Mouse (Mus musculus): ENCODE results near the gene Bmp4. TPM values are rescaled to one million over a fixed set of nuclear protein-coding genes. Genes with fewer than 3 reads are reported as not detected.

Bmp4 gene
- total and polyA plus RNA-seq, 3 experiments: 0.05 TPM; not detected in 2

- Histone ChIP-seq H3K36me3 (replicated peaks) (no peaks in the 10 kb centered on the region), H3K27me3 (ENCODE audit: insufficient read depth, low read length) (peaks cover 15% of the 10 kb centered on the region; the same call in 1 of the 2 replicates), H3K4me3 (ENCODE audit: low read depth, low read length) (no peak overlapping the region), H3K9me3 (replicated peaks) (no peaks in the 10 kb centered on the region), H3K4me1 (ENCODE audit: insufficient read depth, low read depth, low read length) (no peaks in the 10 kb centered on the region)
- no peak for TF ChIP-seq GATA1 (IDR thresholded peaks at IDR 0.05; ENCODE audit: borderline replicate concordance, low read length)
- TF ChIP-seq CTCF (IDR thresholded peaks at IDR 0.05; ENCODE audit: low read depth, low read length): no peak
- no peak for TF ChIP-seq GATA2 (IDR thresholded peaks at IDR 0.05; ENCODE audit: borderline replicate concordance, low read depth, low read length)
- no peak for TF ChIP-seq TAL1 (conservative IDR thresholded peaks at IDR 0.05; ENCODE audit: low read depth, low read length)
- TF ChIP-seq POLR2AphosphoS5 (IDR thresholded peaks at IDR 0.05; ENCODE audit: insufficient replicate concordance, low read depth, low read length): no peak
- no peak for DNase-seq (ENCODE audit: low spot score)
- no peak for ATAC-seq (ENCODE audit: extremely low read depth, insufficient number of reproducible peaks, low FRiP score, poor library complexity, severe bottlenecking)
These were observed 9.5 kb upstream of the Bmp4 start for GRCm38 (mm10) chr14:46399925-46400324.

DNA sequence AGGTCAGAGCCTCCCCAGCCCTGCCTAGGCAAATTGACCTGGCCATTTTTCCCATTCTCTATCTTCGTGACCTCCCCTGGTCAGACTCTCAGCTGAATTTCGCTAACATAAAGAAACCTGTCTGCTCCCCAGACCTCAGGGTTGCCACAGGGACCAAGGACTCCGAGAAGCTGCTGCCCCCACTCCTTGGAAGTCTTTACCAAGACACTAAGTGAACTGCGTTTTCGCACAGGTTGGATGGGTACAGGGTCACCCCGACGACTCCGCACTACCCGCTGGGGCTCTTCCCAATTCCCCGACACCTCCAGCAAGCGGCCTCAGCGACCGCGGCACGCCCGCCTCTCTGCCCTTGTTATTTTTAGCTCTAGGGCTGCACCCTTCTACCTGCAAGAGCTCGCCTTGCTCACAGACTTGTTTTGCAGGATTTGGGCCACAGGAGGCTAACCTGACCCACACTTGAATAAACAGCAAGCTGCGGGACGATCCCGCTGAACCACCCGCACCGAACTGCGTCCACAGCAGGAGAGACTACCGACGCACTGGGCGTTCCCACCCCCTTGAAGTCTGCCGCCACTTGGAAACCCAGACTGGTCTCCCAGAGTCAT lies 7.7 kb upstream of the Bmp4 start:
- no peaks in the 10 kb centered on the region for H3K36me3 ChIP-seq (replicated peaks)
- ATAC-seq (ENCODE audit: extremely low read depth, insufficient number of reproducible peaks, low FRiP score, poor library complexity, severe bottlenecking) (no peak), DNase-seq (ENCODE audit: low spot score) (no peak)
- no peaks in the 10 kb centered on the region for H3K9me3 ChIP-seq (replicated peaks)
- peaks cover 14% of the 10 kb centered on the region; the same call in 1 of the 2 replicates for H3K27me3 ChIP-seq (ENCODE audit: insufficient read depth, low read length)
- H3K4me3 ChIP-seq (ENCODE audit: low read depth, low read length): no peak overlapping the region
- H3K4me1 ChIP-seq (ENCODE audit: insufficient read depth, low read depth, low read length): no peaks in the 10 kb centered on the region
- TF ChIP-seq POLR2AphosphoS5 (IDR thresholded peaks at IDR 0.05; ENCODE audit: insufficient replicate concordance, low read depth, low read length): no peak
- no peak for TF ChIP-seq GATA1 (IDR thresholded peaks at IDR 0.05; ENCODE audit: borderline replicate concordance, low read length)
- no peak for TF ChIP-seq TAL1 (conservative IDR thresholded peaks at IDR 0.05; ENCODE audit: low read depth, low read length)
- no peak for TF ChIP-seq GATA2 (IDR thresholded peaks at IDR 0.05; ENCODE audit: borderline replicate concordance, low read depth, low read length)
- no peak for TF ChIP-seq CTCF (IDR thresholded peaks at IDR 0.05; ENCODE audit: low read depth, low read length)

- Histone ChIP-seq H3K9me3 (replicated peaks) (0 out of 2 replicates have a peak, but pooled peaks cover 2% of the 10 kb centered on the region), H3K4me1 (ENCODE audit: insufficient read depth, low read depth, low read length) (no peaks in the 10 kb centered on the region), H3K4me3 (ENCODE audit: low read depth, low read length) (no peak overlapping the region), H3K27me3 (ENCODE audit: insufficient read depth, low read length) (peaks cover 26% of the 10 kb centered on the region; the same call in 1 of the 2 replicates), H3K36me3 (replicated peaks) (no peaks in the 10 kb centered on the region)
- DNase-seq (ENCODE audit: low spot score) (no peak), ATAC-seq (ENCODE audit: extremely low read depth, insufficient number of reproducible peaks, low FRiP score, poor library complexity, severe bottlenecking) (no peak)
- TF ChIP-seq CTCF (IDR thresholded peaks at IDR 0.05; ENCODE audit: low read depth, low read length) (no peak), GATA2 (IDR thresholded peaks at IDR 0.05; ENCODE audit: borderline replicate concordance, low read depth, low read length) (no peak), POLR2AphosphoS5 (IDR thresholded peaks at IDR 0.05; ENCODE audit: insufficient replicate concordance, low read depth, low read length) (no peak), TAL1 (conservative IDR thresholded peaks at IDR 0.05; ENCODE audit: low read depth, low read length) (no peak), GATA1 (IDR thresholded peaks at IDR 0.05; ENCODE audit: borderline replicate concordance, low read length) (no peak)
These were observed 1.2 kb upstream of the Bmp4 start for GRCm38 (mm10) chr14:46391621-46392170.

DNA sequence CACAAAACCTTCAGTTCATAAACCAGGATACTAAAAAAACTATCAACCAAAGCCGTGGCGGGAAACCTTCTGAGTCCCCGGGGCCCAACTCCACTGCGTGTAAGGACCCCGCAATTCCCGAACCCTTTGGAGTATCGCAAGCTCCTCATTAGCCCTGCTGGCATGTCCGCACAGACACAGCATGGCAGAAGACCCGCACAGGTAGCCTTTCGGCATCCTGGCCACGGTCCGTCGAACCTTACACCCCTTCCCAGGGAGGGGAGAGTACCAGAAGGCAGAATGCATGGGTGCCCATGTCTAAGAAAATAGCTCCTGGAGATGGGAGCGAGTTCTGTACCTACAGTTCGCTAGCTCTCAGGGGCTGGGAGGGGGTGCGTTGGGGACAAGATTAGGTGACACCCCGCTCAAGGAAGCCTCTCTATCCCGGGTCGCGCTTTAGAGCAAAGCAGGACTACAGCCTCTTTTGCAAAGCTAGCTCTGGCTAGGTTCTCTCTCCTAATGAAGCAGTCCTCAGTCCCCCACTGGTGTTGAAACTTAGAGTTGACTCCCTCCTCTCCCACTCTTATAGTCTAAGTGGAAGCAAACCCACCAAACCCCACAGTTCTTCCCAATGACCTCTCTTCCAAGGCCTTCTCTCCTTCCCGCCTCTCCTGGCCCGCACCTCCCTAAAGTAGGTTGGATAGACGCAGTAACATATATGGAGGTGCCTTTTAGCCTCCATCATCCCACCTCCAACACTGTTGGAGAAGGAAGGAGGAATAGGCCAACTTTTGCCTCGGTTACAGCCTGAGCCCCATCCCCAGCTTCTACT lies 826 bp downstream of the Bmp4 start:
- H3K4me3 ChIP-seq (ENCODE audit: low read depth, low read length): no peak overlapping the region
- TF ChIP-seq GATA1 (IDR thresholded peaks at IDR 0.05; ENCODE audit: borderline replicate concordance, low read length) (no peak), GATA2 (IDR thresholded peaks at IDR 0.05; ENCODE audit: borderline replicate concordance, low read depth, low read length) (no peak), POLR2AphosphoS5 (IDR thresholded peaks at IDR 0.05; ENCODE audit: insufficient replicate concordance, low read depth, low read length) (no peak), CTCF (IDR thresholded peaks at IDR 0.05; ENCODE audit: low read depth, low read length) (no peak), TAL1 (conservative IDR thresholded peaks at IDR 0.05; ENCODE audit: low read depth, low read length) (no peak)
- ATAC-seq (ENCODE audit: extremely low read depth, insufficient number of reproducible peaks, low FRiP score, poor library complexity, severe bottlenecking): no peak
- H3K36me3 ChIP-seq (replicated peaks): no peaks in the 10 kb centered on the region
- 0 out of 2 replicates have a peak, but pooled peaks cover 2% of the 10 kb centered on the region for H3K9me3 ChIP-seq (replicated peaks)
- DNase-seq (ENCODE audit: low spot score): no peak
- no peaks in the 10 kb centered on the region for H3K4me1 ChIP-seq (ENCODE audit: insufficient read depth, low read depth, low read length)
- H3K27me3 ChIP-seq (ENCODE audit: insufficient read depth, low read length): peaks cover 33% of the 10 kb centered on the region; the same call in 1 of the 2 replicates

DNA sequence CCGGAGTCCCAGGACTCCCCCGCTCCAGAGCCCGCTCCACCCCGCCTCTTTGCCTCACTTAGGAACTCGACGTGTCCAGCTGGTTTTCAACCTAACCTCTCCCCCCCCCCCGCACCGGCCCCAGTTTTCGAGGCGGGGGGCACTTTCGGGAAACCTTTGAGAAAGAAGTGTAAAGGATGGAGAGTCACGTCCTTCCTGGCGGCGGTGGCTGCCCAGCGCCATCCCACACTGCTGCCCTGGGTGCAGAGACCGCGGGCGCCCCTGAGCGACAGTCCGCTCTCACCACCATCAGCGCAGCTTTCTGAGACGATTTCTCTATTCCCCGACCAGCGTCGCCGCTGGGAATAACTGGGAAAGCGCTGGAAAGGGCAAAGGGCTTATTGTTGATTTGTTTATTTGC lies 1.8 kb downstream of the Bmp4 start:
- no peak for DNase-seq (ENCODE audit: low spot score)
- TF ChIP-seq GATA1 (IDR thresholded peaks at IDR 0.05; ENCODE audit: borderline replicate concordance, low read length) (no peak), GATA2 (IDR thresholded peaks at IDR 0.05; ENCODE audit: borderline replicate concordance, low read depth, low read length) (no peak), POLR2AphosphoS5 (IDR thresholded peaks at IDR 0.05; ENCODE audit: insufficient replicate concordance, low read depth, low read length) (no peak), CTCF (IDR thresholded peaks at IDR 0.05; ENCODE audit: low read depth, low read length) (no peak), TAL1 (conservative IDR thresholded peaks at IDR 0.05; ENCODE audit: low read depth, low read length) (no peak)
- no peak for ATAC-seq (ENCODE audit: extremely low read depth, insufficient number of reproducible peaks, low FRiP score, poor library complexity, severe bottlenecking)
- Histone ChIP-seq H3K36me3 (replicated peaks) (no peaks in the 10 kb centered on the region), H3K4me1 (ENCODE audit: insufficient read depth, low read depth, low read length) (no peaks in the 10 kb centered on the region), H3K9me3 (replicated peaks) (0 out of 2 replicates have a peak, but pooled peaks cover 2% of the 10 kb centered on the region), H3K4me3 (ENCODE audit: low read depth, low read length) (no peak overlapping the region), H3K27me3 (ENCODE audit: insufficient read depth, low read length) (peaks cover 41% of the 10 kb centered on the region; the same call in 1 of the 2 replicates)
